Mouse (Mus musculus) neural tube, embryonic 13.5 days (tissue): ENCODE measurements around the gene Rps8. TPM values are rescaled to one million over a fixed set of nuclear protein-coding genes. Genes with fewer than 3 reads are reported as not detected.
"Not testable (repeated sequence)": the region's sequence is repeated elsewhere in the genome, so short reads cannot be mapped to it uniquely, and the experiment has no call there.

Experiments
- ATAC-seq: fragments of 200-750 bp; cut with Nextera tagmentation; 2 replicates; pipeline ENCODE4 v1.8.0; 2017; ENCODE audit warnings: low read depth, mild to moderate bottlenecking, moderate TSS enrichment, moderate library complexity
- H3K27ac ChIP-seq: fragments of 300-500 bp; sonication (generic); replicated peaks from 2 replicates; pipeline ENCODE4 v1.5.1; 2015; ENCODE audit warnings: moderate library complexity, mild to moderate bottlenecking, inconsistent platforms
- H3K27me3 ChIP-seq: fragments of 300-500 bp; sonication (generic); 2 replicates; pipeline ENCODE4 v1.6.1; 2015; ENCODE audit warnings: mild to moderate bottlenecking, inconsistent platforms
- H3K36me3 ChIP-seq: fragments of 300-500 bp; sonication (generic); 2 replicates; pipeline ENCODE4 v1.6.1; 2015; ENCODE audit warnings: mild to moderate bottlenecking, inconsistent platforms
- H3K4me1 ChIP-seq: fragments of 300-500 bp; sonication (generic); replicated peaks from 2 replicates; pipeline ENCODE4 v1.6.1; 2015; ENCODE audit warnings: inconsistent platforms
- H3K4me2 ChIP-seq: fragments of 300-500 bp; sonication (generic); 2 replicates; pipeline ENCODE4 v1.6.1; 2015; ENCODE audit warnings: inconsistent platforms, mild to moderate bottlenecking, moderate library complexity
- H3K4me3 ChIP-seq: fragments of 300-500 bp; sonication (generic); 2 replicates; pipeline ENCODE4 v1.5.1; 2015; ENCODE audit warnings: mild to moderate bottlenecking, inconsistent platforms
- H3K9ac ChIP-seq: fragments of 300-500 bp; sonication (generic); 2 replicates; pipeline ENCODE4 v1.6.1; 2015; ENCODE audit warnings: moderate library complexity, mild to moderate bottlenecking, inconsistent platforms
- H3K9me3 ChIP-seq: fragments of 300-500 bp; sonication (generic); 2 replicates; pipeline ENCODE4 v1.6.1; 2016; ENCODE audit warnings: inconsistent platforms
- WGBS: fragments of 180-500 bp; shearing (Covaris S2); methylation state at CpG from one replicate; pipeline ENCODE4 v1.1.7; 2015; 5-methylcytosine and 5-hydroxymethylcytosine counted together
- polyA plus RNA-seq: library from polyadenylated mRNA; unstranded; fragments of >200 nt; fragmentation: Nextera tagmentation; extraction: Ambion mirVana; gene quantifications from 2 replicates; pipeline ENCODE4 v1.2.1, GENCODE M21; 2015

The Rps8 gene
- polyA plus RNA-seq, result 493 and 532 TPM in 2 replicates

- peak within 1 kb of the TSS; percentile 97 for H3K4me2 ChIP-seq
- WGBS, result under 1% methylated on average over 52 of the region's 52 CpGs
- peak within 1 kb of the TSS; percentile 93 for H3K27ac ChIP-seq
- peak within 1 kb of the TSS; percentile 97 for H3K4me3 ChIP-seq
- peak within 1 kb of the TSS; percentile 98 for H3K9ac ChIP-seq
- H3K27me3 ChIP-seq, result no peaks in the 10 kb centered on the region
- H3K9me3 ChIP-seq, result no peaks in the 10 kb centered on the region
- H3K36me3 ChIP-seq, result peaks cover 36% of the 10 kb centered on the region
- peaks cover 31% of the 10 kb centered on the region for H3K4me1 ChIP-seq
- peak; percentile 93 for ATAC-seq
These were observed at the start of gene Rps8 for GRCm38 (mm10) chr4:117155792-117156355. Gene Rps8, minus strand, starts transcription at chr4:117156243.

DNA sequence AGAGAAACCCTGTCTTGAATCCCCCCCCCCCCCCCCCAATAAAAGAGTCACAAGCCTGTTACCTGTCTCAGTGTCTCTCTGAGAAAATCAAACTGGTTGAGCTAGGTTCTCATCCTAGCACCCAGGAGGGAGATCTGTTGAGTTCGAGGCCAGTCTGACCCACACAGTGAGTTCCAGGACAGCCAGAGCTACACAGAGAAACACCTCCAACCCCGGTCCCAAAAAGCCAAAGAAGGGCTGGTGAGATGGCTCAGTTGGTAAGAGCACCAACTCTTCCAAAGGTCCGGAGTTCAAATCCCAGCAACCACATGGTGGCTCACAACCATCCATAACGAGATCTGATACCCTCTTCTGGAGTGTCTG, 46.9 kb upstream of the Rps8 start:
- Histone ChIP-seq H3K9me3 (no peaks in the 10 kb centered on the region), H3K36me3 (no peaks in the 10 kb centered on the region), H3K27me3 (no peaks in the 10 kb centered on the region), H3K4me2 (no peak overlapping the region), H3K4me3 (peak overlapping the region; percentile 28; the same call in 1 of the 2 replicates), H3K9ac (no peak overlapping the region), H3K4me1 (peaks cover 5% of the 10 kb centered on the region; the same call in 1 of the 2 replicates), H3K27ac (no peak overlapping the region)
- 71% methylated on average over 4 of the region's 4 CpGs for WGBS
- ATAC-seq, result no peak; the same call in 1 of the 2 replicates

DNA sequence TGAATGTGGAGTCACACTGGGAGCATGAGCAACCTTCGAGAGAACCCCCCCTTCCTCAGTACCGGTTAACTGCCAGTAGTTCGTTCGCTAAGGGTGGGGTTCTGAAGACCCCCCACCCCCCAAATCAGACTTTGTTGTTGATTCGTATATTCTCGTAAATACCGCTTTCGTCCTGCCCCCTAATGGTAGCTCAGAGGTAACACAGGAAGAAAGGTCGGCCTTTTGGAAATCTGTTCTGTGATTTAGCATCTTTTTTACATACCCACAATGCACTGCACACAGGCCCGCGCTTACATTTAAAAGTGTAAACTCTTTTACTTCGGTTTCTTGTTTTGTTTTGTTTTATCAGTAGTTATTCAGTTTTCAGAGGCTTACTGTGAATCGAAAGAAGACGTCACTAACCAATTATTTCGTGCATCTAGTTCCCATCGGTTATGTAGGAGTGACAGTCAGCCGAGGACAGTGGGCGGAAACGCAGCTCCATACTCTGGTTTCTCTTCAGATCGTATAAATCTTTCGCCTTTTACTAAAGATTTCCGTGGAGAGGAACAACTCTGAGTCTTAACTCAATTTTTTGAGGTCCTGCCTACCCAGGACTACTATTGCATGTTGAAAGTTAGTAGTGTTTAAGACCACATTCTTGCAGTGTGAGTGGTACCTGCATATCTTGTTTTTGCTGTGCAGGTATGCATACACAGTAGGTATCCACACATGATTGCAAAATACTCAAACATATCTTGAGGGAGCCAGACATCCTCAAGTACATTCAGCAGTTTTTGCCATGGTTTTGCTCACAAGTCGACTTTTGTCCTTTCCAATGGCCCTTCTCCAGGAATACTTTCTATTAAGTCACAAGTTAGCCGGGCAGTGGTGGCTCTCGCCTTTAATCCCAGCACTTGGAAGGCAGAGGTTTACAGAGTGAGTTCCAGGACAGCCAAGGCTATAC, 46.3 kb upstream of the Rps8 start:
- peak overlapping the region; percentile 28 for H3K4me3 ChIP-seq

GRCm38 (mm10) chr4:117191804-117192203, 35.8 kb upstream of the Rps8 start:
- no peaks in the 10 kb centered on the region for H3K27me3 ChIP-seq
- WGBS, result 95% methylated on average over 14 of the region's 14 CpGs
- peaks cover 5% of the 10 kb centered on the region for H3K4me1 ChIP-seq
- no peaks in the 10 kb centered on the region for H3K36me3 ChIP-seq
- no peak overlapping the region for H3K4me3 ChIP-seq
- no peaks in the 10 kb centered on the region for H3K9me3 ChIP-seq
- H3K4me2 ChIP-seq, result no peak overlapping the region
- no peak for ATAC-seq
- no peak overlapping the region for H3K27ac ChIP-seq
- no peak overlapping the region for H3K9ac ChIP-seq

More for the DNA sequence above, 46.3 kb upstream of the Rps8 start:
- Histone ChIP-seq H3K9ac (peak overlapping the region; percentile 67), H3K27me3 (no peaks in the 10 kb centered on the region), H3K9me3 (no peaks in the 10 kb centered on the region), H3K4me2 (peak overlapping the region; percentile 52), H3K36me3 (no peaks in the 10 kb centered on the region), H3K4me1 (peaks cover 5% of the 10 kb centered on the region; the same call in 1 of the 2 replicates), H3K27ac (0 out of 2 replicates have a peak overlapping the region, but pooled peaks have one; percentile 3)
- ATAC-seq, result peak; percentile 72
- WGBS, result 2% methylated on average over 25 of the region's 25 CpGs

GRCm38 (mm10) chr4:117190660-117191059, 34.6 kb upstream of the Rps8 start:
- no peaks in the 10 kb centered on the region for H3K27me3 ChIP-seq
- 68% methylated on average over 7 of the region's 7 CpGs for WGBS
- H3K4me3 ChIP-seq, result no peak overlapping the region
- H3K9ac ChIP-seq, result peak overlapping the region; percentile 47; the same call in 1 of the 2 replicates
- peak overlapping the region; percentile 77 for H3K27ac ChIP-seq
- ATAC-seq, result no peak
- peaks cover 5% of the 10 kb centered on the region for H3K4me1 ChIP-seq
- no peaks in the 10 kb centered on the region for H3K36me3 ChIP-seq
- H3K9me3 ChIP-seq, result no peaks in the 10 kb centered on the region
- H3K4me2 ChIP-seq, result no peak overlapping the region

DNA sequence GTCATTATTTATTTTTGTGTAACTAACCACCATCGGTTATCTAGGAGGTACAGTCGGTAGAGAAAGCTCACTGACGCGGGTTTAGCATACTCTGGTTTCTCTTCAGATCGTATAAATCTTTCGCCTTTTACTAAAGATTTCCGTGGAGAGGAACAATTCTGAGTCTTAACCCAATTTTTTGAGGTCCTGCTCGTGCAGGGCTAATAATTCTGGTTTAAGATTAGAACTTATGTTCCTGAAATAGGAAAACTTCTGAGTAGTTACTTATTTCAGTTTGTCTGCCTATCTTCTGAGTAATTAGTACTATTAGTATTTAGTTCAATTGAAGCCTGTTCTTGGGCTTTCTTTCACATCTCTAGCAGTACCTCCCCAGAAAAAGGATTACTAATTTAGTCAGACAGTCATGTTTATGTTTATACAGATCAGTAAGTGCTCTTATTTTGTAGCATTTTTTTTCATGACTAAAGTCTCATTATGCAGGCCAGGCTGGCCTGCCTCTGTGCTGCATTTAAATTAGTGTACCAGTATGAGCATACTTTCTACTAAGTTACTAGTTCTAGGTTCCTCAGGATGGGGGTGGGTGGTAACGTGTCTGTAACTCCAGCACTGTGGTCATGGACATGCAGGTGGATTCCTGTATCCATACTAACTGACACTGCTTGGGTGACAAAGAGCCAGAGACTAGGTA, 34.0 kb upstream of the Rps8 start:
- 1% methylated on average over 9 of the region's 9 CpGs for WGBS
- no peaks in the 10 kb centered on the region for H3K9me3 ChIP-seq
- no peaks in the 10 kb centered on the region for H3K27me3 ChIP-seq
- peaks cover 5% of the 10 kb centered on the region for H3K4me1 ChIP-seq
- H3K9ac ChIP-seq, result peak overlapping the region; percentile 75
- H3K27ac ChIP-seq, result peak overlapping the region; percentile 77
- H3K4me2 ChIP-seq, result peak overlapping the region; percentile 47
- H3K4me3 ChIP-seq, result peak overlapping the region; percentile 27
- ATAC-seq, result peak; percentile 87
- no peaks in the 10 kb centered on the region for H3K36me3 ChIP-seq

DNA sequence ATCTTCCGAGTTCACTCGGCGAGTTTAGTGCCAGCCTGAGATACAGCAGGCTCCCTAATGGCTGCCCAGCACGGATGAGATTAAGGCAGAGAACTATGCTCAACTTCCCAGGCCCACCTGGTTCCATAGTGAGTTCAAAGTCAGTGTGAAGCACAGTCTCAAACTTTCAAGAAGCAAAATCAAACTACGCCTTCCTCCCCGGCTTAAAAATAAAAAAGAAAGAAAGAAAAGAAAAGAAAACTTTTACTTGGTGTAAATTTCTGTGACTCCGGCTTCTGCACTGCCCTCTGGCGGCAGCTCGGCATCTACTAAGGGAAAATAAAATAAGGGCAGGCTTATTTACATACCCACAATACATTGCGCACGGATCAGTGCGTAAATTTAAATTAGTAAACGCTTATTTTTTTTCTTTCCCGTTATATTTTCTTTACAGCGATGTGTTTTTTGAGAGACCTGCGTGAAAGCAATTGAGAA, 33.4 kb upstream of the Rps8 start:
- Histone ChIP-seq H3K27ac (peak overlapping the region; percentile 77), H3K4me1 (peaks cover 5% of the 10 kb centered on the region), H3K9me3 (no peaks in the 10 kb centered on the region), H3K9ac (peak overlapping the region; percentile 75), H3K4me2 (peak overlapping the region; percentile 47), H3K4me3 (peak overlapping the region; percentile 27), H3K36me3 (no peaks in the 10 kb centered on the region), H3K27me3 (no peaks in the 10 kb centered on the region)
- 2% methylated on average over 16 of the region's 16 CpGs for WGBS
- ATAC-seq, result 0 out of 2 replicates have a peak, but pooled peaks have one; percentile 56

- peak overlapping the region; percentile 47 for H3K4me2 ChIP-seq
- peak overlapping the region; percentile 13; the same call in 1 of the 2 replicates for H3K9ac ChIP-seq
- peak overlapping the region; percentile 27 for H3K4me3 ChIP-seq
- peaks cover 5% of the 10 kb centered on the region for H3K4me1 ChIP-seq
- H3K27me3 ChIP-seq, result no peaks in the 10 kb centered on the region
- no peaks in the 10 kb centered on the region for H3K9me3 ChIP-seq
- 49% methylated on average over 3 of the region's 3 CpGs for WGBS
- no peak for ATAC-seq
- no peak overlapping the region for H3K27ac ChIP-seq
- no peaks in the 10 kb centered on the region for H3K36me3 ChIP-seq
These were observed 32.9 kb upstream of the Rps8 start for GRCm38 (mm10) chr4:117188969-117189368.

DNA sequence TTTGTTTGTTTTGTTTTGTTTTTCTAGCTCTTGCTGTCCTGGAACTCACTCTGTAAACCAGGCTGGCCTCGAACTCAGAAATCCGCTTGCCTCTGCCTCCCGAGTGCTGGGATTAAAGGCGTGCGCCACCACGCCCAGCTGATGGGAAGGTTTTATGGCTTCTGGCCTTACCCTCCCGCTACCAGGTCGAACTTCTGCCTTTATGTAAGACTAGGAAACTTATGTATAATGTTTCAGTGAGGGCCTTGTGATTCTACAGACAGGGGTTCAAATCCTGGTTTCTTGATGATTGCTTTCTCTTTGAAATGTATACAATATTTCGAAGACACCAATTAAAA, 26.7 kb upstream of the Rps8 start:
- WGBS, result 10% methylated on average over 9 of the region's 9 CpGs
- H3K9me3 ChIP-seq, H3K36me3 ChIP-seq, H3K27me3 ChIP-seq: not testable (repeated sequence)
- Histone ChIP-seq H3K4me2 (peak overlapping the region; percentile 82), H3K9ac (peak overlapping the region; percentile 77), H3K27ac (peak overlapping the region; percentile 83), H3K4me1 (peaks cover 19% of the 10 kb centered on the region), H3K4me3 (peak overlapping the region; percentile 51)
- peak; percentile 47 for ATAC-seq

DNA sequence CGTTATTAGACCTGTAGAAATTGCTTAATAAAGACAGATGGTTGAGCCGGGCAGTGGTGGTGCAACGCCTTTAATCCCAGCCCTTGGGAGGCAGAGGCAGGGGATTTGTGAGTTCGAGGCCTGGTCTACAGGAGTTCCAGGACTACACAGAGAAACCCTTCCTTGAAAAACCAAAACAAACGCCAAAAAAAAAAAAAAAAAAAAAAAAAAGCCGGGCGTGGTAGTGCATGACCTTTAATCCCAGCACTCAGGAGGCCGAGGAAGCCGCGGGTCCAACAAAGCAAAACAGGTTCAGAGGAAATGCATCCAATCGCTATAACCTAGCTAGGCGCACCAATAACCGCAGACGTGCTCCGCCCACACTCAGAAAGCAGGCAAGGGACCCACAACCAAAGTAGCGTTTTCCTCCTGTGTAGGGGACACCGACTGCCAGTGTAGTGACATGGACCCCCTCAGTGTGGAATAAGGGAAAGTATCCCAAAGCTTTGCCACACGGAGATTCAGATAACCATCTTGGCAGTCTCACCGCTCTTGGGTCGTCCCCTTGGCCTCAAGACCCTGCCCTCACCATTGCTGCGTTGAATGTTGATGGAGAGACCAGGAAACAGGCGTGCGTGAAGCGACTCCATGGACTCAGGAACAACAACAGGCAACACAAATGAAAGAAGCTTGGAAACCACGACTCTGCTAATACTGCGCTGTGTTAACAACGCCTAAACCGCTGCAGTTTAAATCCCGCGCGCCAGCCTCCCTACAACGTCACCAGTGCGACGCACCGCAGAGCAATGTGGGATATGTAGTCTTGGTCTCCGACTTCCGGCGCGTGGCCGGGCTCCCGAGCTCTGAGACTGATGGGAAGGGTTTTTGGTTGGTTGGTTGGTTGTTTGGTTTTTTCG, 26.1 kb upstream of the Rps8 start, which contains the start of gene Kif2c:
Gene Kif2c (minus strand): TSS at position 777 of the 896 bp plus-strand sequence.
- peak within 1 kb of the TSS; percentile 51 for H3K4me3 ChIP-seq
- 2% methylated on average over 42 of the region's 42 CpGs for WGBS
- H3K27me3 ChIP-seq, result no peaks in the 10 kb centered on the region
- peak within 1 kb of the TSS; percentile 77 for H3K9ac ChIP-seq
- no peaks in the 10 kb centered on the region for H3K9me3 ChIP-seq
- ATAC-seq, result peak; percentile 97
- H3K4me2 ChIP-seq, result peak within 1 kb of the TSS; percentile 82
- H3K4me1 ChIP-seq, result peaks cover 19% of the 10 kb centered on the region
- H3K27ac ChIP-seq, result peak within 1 kb of the TSS; percentile 83
- 0 out of 2 replicates have a peak, but pooled peaks cover 5% of the 10 kb centered on the region for H3K36me3 ChIP-seq

DNA sequence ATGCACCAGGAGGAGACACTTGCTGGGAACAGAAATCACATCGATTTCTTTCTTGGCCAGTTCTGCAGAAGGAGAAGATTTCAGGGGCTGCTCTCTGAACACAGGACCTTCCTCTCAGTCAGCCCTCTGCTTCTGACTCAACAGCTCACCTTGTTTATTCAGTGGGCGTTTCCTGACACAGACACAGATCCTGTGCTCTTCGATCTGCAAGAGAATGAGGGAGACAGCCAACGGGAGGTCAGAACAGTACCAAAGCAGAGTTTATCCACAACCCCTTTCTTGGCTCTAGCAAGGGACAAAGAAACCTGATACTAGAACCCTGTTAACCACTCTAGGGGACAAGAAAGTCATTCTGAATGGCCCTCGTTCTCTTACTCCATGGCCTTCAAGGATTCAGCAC, 13.9 kb upstream of the Rps8 start:
- no peaks in the 10 kb centered on the region for H3K9me3 ChIP-seq
- 91% methylated on average over 5 of the region's 5 CpGs for WGBS
- H3K9ac ChIP-seq, result no peak overlapping the region
- H3K27me3 ChIP-seq, result no peaks in the 10 kb centered on the region
- peaks cover 40% of the 10 kb centered on the region for H3K36me3 ChIP-seq
- no peaks in the 10 kb centered on the region for H3K4me1 ChIP-seq
- no peak for ATAC-seq
- H3K27ac ChIP-seq, result no peak overlapping the region
- H3K4me3 ChIP-seq, result no peak overlapping the region
- H3K4me2 ChIP-seq, result no peak overlapping the region
